Mouse (Mus musculus) heart, embryonic 11.5 days (tissue): ENCODE results near the gene Dscam. TPM values are rescaled to one million over a fixed set of nuclear protein-coding genes. Genes with fewer than 3 reads are reported as not detected.

Experiments
- ATAC-seq: fragments of 200-750 bp; cut with Nextera tagmentation; replicated peaks from 2 replicates; pipeline ENCODE4 v1.8.0; 2017; ENCODE audit warnings: moderate library complexity; ENCODE audit not compliant: insufficient number of reproducible peaks, low FRiP score, low TSS enrichment
- H3K27ac ChIP-seq: fragments of 300-500 bp; sonication (generic); 2 replicates; pipeline ENCODE4 v1.5.1; 2014; ENCODE audit warnings: mild to moderate bottlenecking, low read depth, low read length
- H3K27me3 ChIP-seq: fragments of 300-500 bp; sonication (generic); 2 replicates; pipeline ENCODE4 v1.6.1; 2014; ENCODE audit warnings: mild to moderate bottlenecking, low read length, mixed read lengths; ENCODE audit not compliant: control insufficient read depth, insufficient read depth
- H3K36me3 ChIP-seq: fragments of 300-500 bp; sonication (generic); 2 replicates; pipeline ENCODE4 v1.6.1; 2014; ENCODE audit warnings: mild to moderate bottlenecking, low read length, moderate library complexity, mixed read lengths; ENCODE audit not compliant: control insufficient read depth, insufficient read depth
- H3K4me1 ChIP-seq: fragments of 300-500 bp; sonication (generic); 2 replicates; pipeline ENCODE4 v1.6.1; 2014; ENCODE audit warnings: low read length; ENCODE audit not compliant: control insufficient read depth, insufficient read depth
- H3K4me2 ChIP-seq: fragments of 300-500 bp; sonication (generic); 2 replicates; pipeline ENCODE4 v1.6.1; 2014; ENCODE audit warnings: mild to moderate bottlenecking, moderate library complexity
- H3K4me3 ChIP-seq: fragments of 300-500 bp; sonication (generic); 2 replicates; pipeline ENCODE4 v1.5.1; 2014; ENCODE audit warnings: low read depth, low read length
- H3K9ac ChIP-seq: fragments of 300-500 bp; sonication (generic); 2 replicates; pipeline ENCODE4 v1.6.1; 2014; ENCODE audit warnings: mild to moderate bottlenecking, low read depth, low read length, moderate library complexity
- H3K9me3 ChIP-seq: fragments of 300-500 bp; sonication (generic); replicated peaks from 2 replicates; pipeline ENCODE4 v1.6.1; 2016; ENCODE audit warnings: low read length; ENCODE audit not compliant: control insufficient read depth
- WGBS: fragments of 180-500 bp; shearing (Covaris S2); extraction: QIAGEN DNeasy Blood & Tissue Kit; methylation state at CpG from one replicate; pipeline ENCODE4 v1.1.7; 2014; ENCODE audit not compliant: insufficient replicate concordance; 5-methylcytosine and 5-hydroxymethylcytosine counted together
- polyA plus RNA-seq: library from polyadenylated mRNA; unstranded; fragments of >200 nt; fragmentation: Nextera tagmentation; extraction: Ambion mirVana; gene quantifications from 2 replicates; pipeline ENCODE4 v1.2.1, GENCODE M21; 2014

The Dscam gene
- polyA plus RNA-seq, 1 experiment from 2014 or later = 0.10 TPM

DNA sequence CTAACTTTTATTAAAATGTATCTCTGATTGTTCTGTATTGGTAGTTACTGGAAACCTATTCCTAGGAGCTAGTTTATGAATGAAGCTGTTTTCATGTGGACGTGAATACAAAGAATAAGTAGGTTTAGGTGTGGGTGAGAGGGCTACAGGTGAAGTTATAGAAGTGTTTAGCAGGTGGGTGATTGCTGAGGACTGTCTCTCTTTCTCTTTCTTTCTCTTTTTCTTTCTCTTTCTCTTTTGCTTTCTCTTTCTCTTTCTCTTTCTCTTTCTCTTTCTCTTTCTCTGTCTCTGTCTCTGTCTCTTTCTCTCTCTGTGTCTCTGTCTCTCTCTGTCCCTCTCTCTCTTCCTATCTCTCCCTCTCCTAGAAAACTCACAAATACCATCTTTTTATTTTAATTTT, 20.1 kb upstream of the Dscam start:
- Histone ChIP-seq H3K27me3 (no peaks in the 10 kb centered on the region), H3K4me2 (no peak overlapping the region), H3K4me1 (no peaks in the 10 kb centered on the region), H3K27ac (no peak overlapping the region), H3K4me3 (no peak overlapping the region), H3K9ac (no peak overlapping the region), H3K36me3 (no peaks in the 10 kb centered on the region), H3K9me3 (no peaks in the 10 kb centered on the region)
- WGBS = 55% methylated on average over 1 of the region's 1 CpGs
- no peak for ATAC-seq

DNA sequence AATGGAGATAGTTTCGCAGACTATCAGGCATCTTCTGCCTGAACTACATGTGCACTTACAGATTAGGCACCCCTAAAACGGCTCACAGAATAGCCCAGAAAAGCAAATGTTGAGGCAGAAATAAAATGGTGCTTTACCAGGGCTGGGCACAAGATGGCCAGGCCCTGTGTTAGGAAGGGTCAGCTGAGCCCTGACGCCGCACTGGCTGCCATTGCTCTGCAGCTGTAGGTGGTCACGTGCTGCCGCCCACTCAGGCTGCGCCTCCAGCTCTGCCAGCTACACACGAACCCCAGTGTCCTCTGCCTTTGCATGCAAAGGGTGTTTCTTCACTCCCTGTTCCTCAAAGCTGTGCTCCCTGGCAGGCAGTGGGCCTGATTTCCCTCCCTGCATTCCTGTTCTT, 948 bp upstream of the Dscam start:
- H3K4me3 ChIP-seq = no peak overlapping the region
- peaks cover 62% of the 10 kb centered on the region for H3K27me3 ChIP-seq
- H3K4me2 ChIP-seq = no peak overlapping the region
- no peaks in the 10 kb centered on the region for H3K4me1 ChIP-seq
- 43% methylated on average over 8 of the region's 8 CpGs for WGBS
- H3K9ac ChIP-seq = no peak overlapping the region
- no peak for ATAC-seq
- H3K36me3 ChIP-seq = no peaks in the 10 kb centered on the region
- no peak overlapping the region for H3K27ac ChIP-seq
- H3K9me3 ChIP-seq = no peaks in the 10 kb centered on the region

DNA sequence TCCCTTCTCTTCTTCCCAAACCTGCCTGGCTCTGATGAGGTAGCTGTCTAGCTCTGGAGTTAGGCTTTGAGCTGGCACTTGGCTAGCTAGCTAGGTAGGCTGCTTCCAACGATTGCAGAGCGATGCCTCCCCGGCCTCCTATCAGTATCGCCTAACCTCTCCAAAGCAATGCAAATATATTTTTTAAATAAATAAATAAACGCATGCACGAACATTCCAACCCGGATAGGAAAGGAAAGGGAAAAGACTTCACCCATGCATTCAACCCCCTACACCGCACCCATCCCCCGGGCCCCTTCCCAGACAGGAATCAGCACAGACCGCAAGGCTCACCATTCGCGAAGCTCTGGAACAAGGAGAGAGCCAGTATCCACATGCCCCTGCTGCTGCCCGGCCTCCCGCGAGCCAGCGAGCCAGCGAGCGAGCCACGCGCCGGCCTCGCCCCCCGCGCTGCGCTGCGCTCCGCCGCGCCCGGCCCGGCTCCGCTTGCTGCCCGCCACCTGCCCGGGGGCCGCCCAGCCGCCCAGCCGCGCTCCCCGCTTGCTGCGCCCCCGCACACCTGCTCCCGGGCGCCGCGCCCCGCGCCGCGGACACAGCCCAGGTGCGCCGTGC, 545 bp downstream of the Dscam start:
- no peaks in the 10 kb centered on the region for H3K9me3 ChIP-seq
- no peaks in the 10 kb centered on the region for H3K4me1 ChIP-seq
- no peak overlapping the region for H3K27ac ChIP-seq
- H3K36me3 ChIP-seq = no peaks in the 10 kb centered on the region
- ATAC-seq = no peak
- no peak overlapping the region; the same call in 1 of the 2 replicates for H3K9ac ChIP-seq
- H3K4me3 ChIP-seq = peak overlapping the region; percentile 56
- H3K4me2 ChIP-seq = peak overlapping the region; percentile 99
- 2% methylated on average over 39 of the region's 51 CpGs for WGBS
- H3K27me3 ChIP-seq = peaks cover 58% of the 10 kb centered on the region

DNA sequence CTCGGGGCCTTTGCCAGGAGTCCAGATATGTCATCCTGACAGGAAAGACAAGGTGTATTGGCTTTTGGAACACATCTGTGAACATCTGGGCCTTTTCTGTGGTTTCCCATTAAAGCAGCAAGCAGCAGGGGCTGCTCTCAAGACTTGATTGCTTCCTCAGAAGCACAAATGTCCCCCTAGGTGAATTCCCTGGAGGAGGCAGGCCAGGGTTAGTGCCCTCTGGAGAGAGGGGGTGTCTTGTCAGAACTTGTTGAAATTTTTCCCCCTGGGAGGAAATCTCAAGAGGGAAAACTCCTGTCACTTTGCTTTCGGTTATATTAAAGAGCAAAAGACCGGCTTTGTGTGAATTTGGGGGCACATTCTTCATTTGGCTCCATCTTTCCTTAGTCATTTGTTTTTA, 1.9 kb downstream of the Dscam start:
- no peak overlapping the region for H3K4me2 ChIP-seq
- ATAC-seq = no peak
- 38% methylated on average over 3 of the region's 3 CpGs for WGBS
- no peaks in the 10 kb centered on the region for H3K9me3 ChIP-seq
- no peaks in the 10 kb centered on the region for H3K36me3 ChIP-seq
- H3K27ac ChIP-seq = no peak overlapping the region
- H3K4me3 ChIP-seq = no peak overlapping the region
- H3K27me3 ChIP-seq = peaks cover 64% of the 10 kb centered on the region
- H3K9ac ChIP-seq = no peak overlapping the region
- H3K4me1 ChIP-seq = no peaks in the 10 kb centered on the region

DNA sequence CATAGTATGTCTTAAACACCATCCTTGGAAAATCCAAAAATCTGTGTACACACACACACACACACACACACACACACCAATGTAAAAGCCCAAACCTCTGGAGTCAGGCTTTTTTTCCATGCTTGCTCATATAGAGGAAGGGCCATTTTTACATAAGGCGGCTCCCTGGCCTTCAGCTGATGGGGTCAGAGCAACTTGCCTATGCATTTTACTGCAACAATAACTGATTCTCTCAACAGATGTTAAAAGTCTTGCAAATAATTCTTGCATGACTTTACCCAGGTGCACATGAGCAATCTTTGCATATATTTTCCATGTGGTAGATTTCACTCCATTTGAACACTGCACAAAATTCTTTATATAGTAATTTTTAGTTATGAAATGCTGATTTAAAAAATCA, 2.5 kb downstream of the Dscam start:
- 81% methylated on average over 1 of the region's 1 CpGs for WGBS
- Histone ChIP-seq H3K9ac (no peak overlapping the region), H3K4me2 (no peak overlapping the region), H3K27me3 (peaks cover 60% of the 10 kb centered on the region), H3K4me3 (no peak overlapping the region), H3K9me3 (no peaks in the 10 kb centered on the region), H3K36me3 (no peaks in the 10 kb centered on the region), H3K4me1 (no peaks in the 10 kb centered on the region), H3K27ac (no peak overlapping the region)
- no peak for ATAC-seq

DNA sequence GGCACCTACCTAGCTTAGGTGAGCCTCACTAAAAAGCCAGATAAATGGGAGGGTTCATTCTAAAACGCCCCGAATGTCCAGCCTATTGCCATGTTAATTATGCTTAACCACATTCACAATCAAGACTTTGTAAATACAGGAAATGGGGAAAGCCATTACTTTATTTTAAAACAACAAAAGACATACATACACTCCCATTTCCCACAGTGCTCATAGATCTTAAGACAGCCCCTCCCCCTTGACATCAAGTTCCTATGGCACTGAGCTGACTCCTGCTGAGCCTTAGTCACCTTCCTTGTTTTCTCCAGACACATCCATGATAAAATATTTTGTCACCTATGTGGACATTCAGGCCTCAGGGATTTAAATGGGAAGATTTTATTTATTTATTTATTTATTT, 4.4 kb downstream of the Dscam start:
- ATAC-seq = no peak
- Histone ChIP-seq H3K4me3 (no peak overlapping the region; the same call in 1 of the 2 replicates), H3K4me1 (no peaks in the 10 kb centered on the region), H3K9me3 (no peaks in the 10 kb centered on the region), H3K4me2 (peak overlapping the region; percentile 87), H3K27ac (no peak overlapping the region), H3K27me3 (peaks cover 46% of the 10 kb centered on the region), H3K36me3 (no peaks in the 10 kb centered on the region), H3K9ac (no peak overlapping the region)
- WGBS = 48% methylated on average over 2 of the region's 2 CpGs

DNA sequence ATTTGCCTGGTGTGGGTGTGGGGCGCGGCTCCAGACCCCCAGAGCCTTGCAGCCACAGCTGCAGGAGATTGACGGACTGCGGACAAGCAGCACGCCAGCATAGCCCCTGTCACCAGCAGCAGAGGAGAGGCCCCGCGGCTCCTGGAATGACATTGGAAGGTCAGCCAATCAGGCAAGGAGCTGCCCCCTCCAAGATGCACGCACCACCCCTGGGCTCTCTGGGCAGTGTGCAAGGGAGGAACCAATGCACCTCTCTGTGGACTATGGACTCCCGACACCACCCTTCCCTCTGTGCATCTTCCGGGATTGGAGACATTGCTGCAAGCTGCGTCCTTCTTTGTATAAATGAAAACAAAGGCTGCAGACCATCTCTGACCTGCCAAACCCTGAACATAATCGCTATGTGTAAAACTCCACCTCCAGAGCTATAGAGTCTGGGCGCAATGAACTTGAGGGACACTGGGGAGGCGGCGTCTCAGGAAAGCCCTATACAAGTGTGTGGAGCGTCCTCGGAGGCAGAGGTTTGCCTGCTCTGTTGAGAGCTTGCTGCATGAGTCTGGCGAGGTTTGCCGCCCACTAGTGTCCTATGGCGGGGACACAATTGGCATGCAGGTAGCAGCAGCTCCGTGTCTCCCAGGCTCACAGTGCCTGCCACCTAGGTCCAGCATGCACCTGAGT, 5.0 kb downstream of the Dscam start:
- H3K36me3 ChIP-seq = no peaks in the 10 kb centered on the region
- peak overlapping the region; percentile 87 for H3K4me2 ChIP-seq
- peak; percentile 76 for ATAC-seq
- H3K4me1 ChIP-seq = no peaks in the 10 kb centered on the region
- no peaks in the 10 kb centered on the region for H3K9me3 ChIP-seq
- H3K9ac ChIP-seq = peak overlapping the region; percentile 13; the same call in 1 of the 2 replicates
- peak overlapping the region; percentile 46 for H3K4me3 ChIP-seq
- WGBS = 2% methylated on average over 21 of the region's 21 CpGs
- no peak overlapping the region for H3K27ac ChIP-seq
- peaks cover 40% of the 10 kb centered on the region for H3K27me3 ChIP-seq

DNA sequence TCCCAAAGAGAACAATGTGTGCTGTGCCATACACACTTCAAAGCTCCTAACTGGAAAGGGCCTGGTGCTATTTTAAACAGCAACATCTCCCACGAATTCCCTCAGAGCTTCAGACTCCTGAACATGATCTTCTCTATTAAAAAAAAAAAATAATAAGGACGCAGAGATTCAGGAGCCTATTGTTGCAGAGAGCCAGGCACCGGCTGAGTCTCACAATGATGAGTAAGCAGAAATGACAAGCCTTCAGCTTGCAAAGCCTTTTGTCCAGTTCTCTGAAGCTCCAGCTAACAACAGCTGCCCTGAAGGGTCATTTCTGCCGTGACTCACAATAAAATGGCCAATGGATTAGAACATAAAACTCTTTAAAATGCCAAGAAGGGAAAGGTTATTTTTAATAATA, 12.3 kb downstream of the Dscam start:
- H3K4me3 ChIP-seq = no peak overlapping the region
- no peak for ATAC-seq
- no peaks in the 10 kb centered on the region for H3K9me3 ChIP-seq
- H3K27me3 ChIP-seq = peaks cover 3% of the 10 kb centered on the region; the same call in 1 of the 2 replicates
- no peaks in the 10 kb centered on the region for H3K36me3 ChIP-seq
- WGBS = 61% methylated on average over 4 of the region's 4 CpGs
- no peaks in the 10 kb centered on the region for H3K4me1 ChIP-seq
- no peak overlapping the region for H3K4me2 ChIP-seq
- H3K27ac ChIP-seq = no peak overlapping the region
- H3K9ac ChIP-seq = no peak overlapping the region
